Mouse (Mus musculus) stomach, postnatal 0 days (tissue): ENCODE measurements around the gene Psme2. TPM values are rescaled to one million over a fixed set of nuclear protein-coding genes. Genes with fewer than 3 reads are reported as not detected.

Experiments used
- ATAC-seq: fragments of 200-750 bp; cut with Nextera tagmentation; 2 replicates; pipeline ENCODE4 v1.8.0; 2017; ENCODE audit not compliant: low FRiP score, low TSS enrichment
- DNase-seq: peaks from one replicate; pipeline ENCODE4 v3.0.0-alpha.2; 2016; ENCODE audit warnings: low spot score
- H3K27ac ChIP-seq: fragments of 300-500 bp; sonication (generic); replicated peaks from 2 replicates; pipeline ENCODE4 v1.5.1; 2014; ENCODE audit warnings: mild to moderate bottlenecking, control low read depth
- H3K27me3 ChIP-seq: fragments of 300-500 bp; sonication (generic); 2 replicates; pipeline ENCODE4 v1.6.1; 2014; ENCODE audit warnings: low read length; ENCODE audit not compliant: control insufficient read depth, insufficient read depth
- H3K36me3 ChIP-seq: fragments of 300-500 bp; sonication (generic); 2 replicates; pipeline ENCODE4 v1.6.1; 2014; ENCODE audit warnings: low read length, mixed read lengths; ENCODE audit not compliant: control insufficient read depth, insufficient read depth
- H3K4me1 ChIP-seq: fragments of 300-500 bp; sonication (generic); replicated peaks from 2 replicates; pipeline ENCODE4 v1.6.1; 2014; ENCODE audit warnings: antibody characterized with exemption; ENCODE audit not compliant: control insufficient read depth, insufficient read depth
- H3K4me2 ChIP-seq: fragments of 300-500 bp; sonication (generic); replicated peaks from 2 replicates; pipeline ENCODE4 v1.6.1; 2014; ENCODE audit warnings: low read depth, mild to moderate bottlenecking, control low read depth, moderate library complexity
- H3K4me3 ChIP-seq: fragments of 300-500 bp; sonication (generic); 2 replicates; pipeline ENCODE4 v1.5.1; 2014; ENCODE audit warnings: low read depth, low read length, control low read depth
- H3K9ac ChIP-seq: fragments of 300-500 bp; sonication (generic); 2 replicates; pipeline ENCODE4 v1.6.1; 2014; ENCODE audit warnings: mild to moderate bottlenecking, low read length, control low read depth, mixed read lengths
- H3K9me3 ChIP-seq: fragments of 300-500 bp; sonication (generic); 2 replicates; pipeline ENCODE4 v1.6.1; 2016; ENCODE audit warnings: low read length; ENCODE audit not compliant: control insufficient read depth
- CTCF ChIP-seq: IDR thresholded peaks from 2 replicates; pipeline ENCODE4 v1.5.1; 2016; ENCODE audit warnings: antibody characterized with exemption, low read depth, mild to moderate bottlenecking, moderate library complexity
- EP300 ChIP-seq: optimal IDR thresholded peaks from 2 replicates; pipeline ENCODE3; 2016; ENCODE audit warnings: antibody characterized with exemption
- WGBS: fragments of 180-500 bp; shearing (Covaris S2); extraction: QIAGEN DNeasy Blood & Tissue Kit; methylation state at CpG from one replicate; pipeline ENCODE4 v1.1.7; 2014; 5-methylcytosine and 5-hydroxymethylcytosine counted together
- polyA plus RNA-seq: library from polyadenylated mRNA; unstranded; fragments of >200 nt; fragmentation: Nextera tagmentation; extraction: Ambion mirVana; gene quantifications from 2 replicates; pipeline ENCODE4 v1.2.1, GENCODE M21; 2015

Gene Psme2
- polyA plus RNA-seq, 1 experiment from 2014 or later, result 316 TPM

DNA sequence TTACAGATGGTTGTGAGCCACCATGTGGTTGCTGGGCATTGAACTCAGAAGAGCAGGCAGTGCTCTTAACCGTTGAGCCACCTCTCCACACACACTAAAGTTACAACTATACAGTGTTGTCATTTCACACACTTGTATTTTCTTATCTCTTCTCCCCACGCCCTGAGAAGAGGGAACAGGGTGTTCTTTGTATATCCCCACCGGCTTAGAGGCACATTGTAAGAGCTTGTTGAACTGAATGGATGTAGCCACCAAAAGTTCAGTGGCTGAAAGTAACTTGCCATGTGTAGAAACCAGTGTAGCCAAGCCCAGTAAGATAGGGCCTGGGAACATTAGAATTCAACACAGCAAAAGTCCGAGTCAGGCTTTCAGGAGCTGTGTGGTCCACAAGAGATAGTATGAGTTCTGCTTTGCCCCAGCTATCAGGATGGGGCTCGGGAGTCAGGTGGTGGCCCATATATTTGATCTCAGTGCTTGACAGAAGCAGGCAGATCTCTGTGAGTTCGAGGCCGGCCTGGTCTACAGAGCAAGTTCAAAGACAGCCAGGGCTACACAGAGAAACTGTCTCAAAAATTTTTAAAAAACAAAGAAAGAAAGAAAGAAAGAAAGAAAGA, 23.8 kb upstream of the Psme2 start:
- H3K27me3 ChIP-seq, result no peaks in the 10 kb centered on the region
- TF ChIP-seq EP300 (no peak), CTCF (no peak)
- H3K4me1 ChIP-seq, result no peaks in the 10 kb centered on the region
- H3K4me3 ChIP-seq, result no peak overlapping the region
- DNase-seq (no peak), ATAC-seq (peak; percentile 36; the same call in 1 of the 2 replicates)
- H3K27ac ChIP-seq, result no peak overlapping the region
- no peaks in the 10 kb centered on the region for H3K36me3 ChIP-seq
- 76% methylated on average over 7 of the region's 7 CpGs for WGBS
- no peak overlapping the region for H3K4me2 ChIP-seq
- H3K9me3 ChIP-seq, result no peaks in the 10 kb centered on the region
- no peak overlapping the region for H3K9ac ChIP-seq

DNA sequence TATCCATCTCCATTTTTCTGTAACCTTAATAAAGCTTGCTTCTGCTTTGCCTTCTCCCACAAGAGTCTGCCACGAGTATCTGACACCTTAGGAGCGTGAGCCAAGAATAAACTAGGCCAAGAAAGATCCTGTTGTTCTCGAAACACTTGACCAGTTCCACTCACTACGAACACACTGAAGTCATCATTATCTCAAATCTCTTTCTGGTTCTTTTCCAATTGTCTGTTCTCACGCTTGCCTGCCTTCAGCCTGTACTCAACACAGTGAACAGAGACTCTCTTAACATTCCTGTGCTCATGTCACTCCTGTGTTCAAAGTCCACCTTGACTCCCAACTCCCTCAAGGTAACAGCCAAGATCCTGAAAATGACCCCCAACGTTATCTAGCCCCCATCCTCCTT, 22.4 kb upstream of the Psme2 start:
- no peak overlapping the region for H3K27ac ChIP-seq
- DNase-seq (no peak), ATAC-seq (no peak)
- no peaks in the 10 kb centered on the region for H3K27me3 ChIP-seq
- WGBS, result 52% methylated on average over 6 of the region's 6 CpGs
- H3K9me3 ChIP-seq, result no peaks in the 10 kb centered on the region
- no peaks in the 10 kb centered on the region; the same call in 1 of the 2 replicates for H3K36me3 ChIP-seq
- TF ChIP-seq EP300 (no peak), CTCF (no peak)
- H3K4me2 ChIP-seq, result no peak overlapping the region
- no peaks in the 10 kb centered on the region for H3K4me1 ChIP-seq
- H3K4me3 ChIP-seq, result no peak overlapping the region
- no peak overlapping the region for H3K9ac ChIP-seq

DNA sequence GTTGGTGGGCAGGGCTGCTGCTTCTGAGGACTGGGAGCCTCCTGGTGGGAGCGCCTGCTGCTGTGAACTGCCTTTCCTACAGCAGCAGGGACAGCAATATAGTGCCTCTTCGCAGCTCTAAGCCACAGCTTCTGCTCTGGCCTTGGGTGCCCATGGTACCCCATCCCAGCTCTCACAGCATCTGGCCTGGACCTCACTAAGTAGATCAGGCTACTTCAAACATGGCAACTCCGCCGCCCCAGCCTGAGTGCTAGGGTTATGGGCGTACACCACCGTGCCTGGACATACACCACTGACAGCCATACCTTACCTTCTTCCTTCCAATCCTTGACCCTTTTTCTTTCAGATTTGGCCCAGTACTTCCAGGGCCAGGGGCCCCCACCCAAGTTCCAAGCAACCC, 17.4 kb upstream of the Psme2 start:
- no peaks in the 10 kb centered on the region for H3K9me3 ChIP-seq
- no peak overlapping the region for H3K4me3 ChIP-seq
- H3K27me3 ChIP-seq, result no peaks in the 10 kb centered on the region
- H3K4me1 ChIP-seq, result no peaks in the 10 kb centered on the region
- no peak for DNase-seq
- TF ChIP-seq CTCF (no peak), EP300 (no peak)
- ATAC-seq, result no peak
- no peaks in the 10 kb centered on the region; the same call in none of the 2 replicates for H3K36me3 ChIP-seq
- WGBS, result 92% methylated on average over 6 of the region's 6 CpGs
- H3K27ac ChIP-seq, result no peak overlapping the region
- no peak overlapping the region for H3K9ac ChIP-seq
- H3K4me2 ChIP-seq, result no peak overlapping the region

DNA sequence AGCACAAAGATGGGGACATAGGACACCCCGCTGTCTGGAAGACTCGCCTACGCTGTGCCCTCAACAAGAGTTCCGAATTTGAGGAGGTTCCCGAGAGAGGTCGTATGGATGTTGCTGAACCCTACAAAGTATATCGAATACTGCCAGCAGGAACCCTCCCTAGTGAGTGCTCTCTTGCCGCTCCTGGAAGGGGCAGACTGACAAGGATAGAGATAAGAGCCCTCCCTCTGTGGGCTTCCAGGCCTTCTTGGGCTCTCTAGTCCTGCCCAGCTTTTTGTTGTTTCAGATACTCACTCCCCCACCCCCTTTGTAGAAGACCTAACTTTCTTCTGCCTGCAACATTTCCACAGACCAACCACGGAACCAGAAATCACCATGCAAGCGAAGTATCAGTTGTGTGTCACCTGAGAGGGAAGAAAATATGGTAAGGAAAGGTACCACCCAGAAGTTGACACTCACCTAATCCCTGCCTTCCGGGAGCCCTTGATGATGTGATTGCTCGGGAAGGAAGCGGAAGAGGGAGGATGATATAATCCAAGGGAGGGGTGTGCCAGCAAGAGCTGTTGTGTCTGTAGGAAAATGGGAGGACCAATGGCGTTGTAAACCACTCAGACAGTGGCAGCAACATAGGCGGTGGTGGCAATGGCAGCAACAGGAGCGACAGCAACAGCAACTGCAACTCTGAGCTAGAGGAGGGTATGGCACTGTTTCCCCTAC, 15.0 kb upstream of the Psme2 start:
- Histone ChIP-seq H3K9me3 (no peaks in the 10 kb centered on the region), H3K4me2 (no peak overlapping the region), H3K27ac (no peak overlapping the region), H3K4me3 (no peak overlapping the region), H3K4me1 (no peaks in the 10 kb centered on the region), H3K36me3 (no peaks in the 10 kb centered on the region; the same call in none of the 2 replicates), H3K27me3 (no peaks in the 10 kb centered on the region), H3K9ac (no peak overlapping the region)
- TF ChIP-seq EP300, result no peak
- TF ChIP-seq CTCF, result no peak
- no peak for DNase-seq
- WGBS, result 93% methylated on average over 16 of the region's 16 CpGs
- no peak for ATAC-seq

DNA sequence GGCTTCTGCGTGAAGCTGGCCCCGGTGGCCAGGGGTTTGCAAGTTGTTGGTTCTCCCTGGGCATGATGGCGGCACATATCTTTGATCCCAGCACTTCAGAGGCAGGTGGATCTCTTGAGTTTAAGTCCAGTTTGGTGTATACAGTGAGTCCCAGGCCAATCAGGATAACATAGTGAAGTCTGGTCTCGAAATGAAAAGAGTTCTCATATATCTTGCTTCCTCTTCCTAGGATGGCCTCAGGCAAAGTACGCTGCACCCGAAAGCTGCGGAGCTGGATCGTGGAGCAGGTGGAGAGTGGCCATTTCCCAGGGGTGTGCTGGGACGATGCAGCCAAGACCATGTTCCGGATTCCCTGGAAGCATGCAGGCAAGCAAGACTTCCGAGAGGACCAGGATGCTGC, 13.9 kb upstream of the Psme2 start:
- no peak for TF ChIP-seq CTCF
- Histone ChIP-seq H3K9ac (peak overlapping the region; percentile 74), H3K4me3 (peak overlapping the region; percentile 51), H3K4me2 (peak overlapping the region; percentile 62), H3K27ac (peak overlapping the region; percentile 94), H3K36me3 (peaks cover under 1% of the 10 kb centered on the region), H3K4me1 (no peaks in the 10 kb centered on the region), H3K27me3 (no peaks in the 10 kb centered on the region), H3K9me3 (no peaks in the 10 kb centered on the region)
- DNase-seq (no peak), ATAC-seq (no peak)
- WGBS, result 86% methylated on average over 11 of the region's 11 CpGs
